Mouse (Mus musculus) limb, embryonic 14.5 days (tissue): ENCODE data around the gene Gapdh. TPM values are rescaled to one million over a fixed set of nuclear protein-coding genes. Genes with fewer than 3 reads are reported as not detected.

Source experiments
- ATAC-seq: fragments of 200-750 bp; cut with Nextera tagmentation; 2 replicates; pipeline ENCODE4 v1.8.0; 2017; ENCODE audit warnings: low read depth, moderate number of reproducible peaks, moderate TSS enrichment; ENCODE audit not compliant: low FRiP score
- DNase-seq: peaks from one replicate; pipeline ENCODE4 v3.0.0-alpha.2; 2015; ENCODE audit warnings: low spot score
- H3K27ac ChIP-seq: fragments of 300-500 bp; sonication (generic); replicated peaks from 2 replicates; pipeline ENCODE4 v1.5.1; 2014; ENCODE audit warnings: low read depth, mild to moderate bottlenecking, low read length, moderate library complexity, mixed read lengths
- H3K27me3 ChIP-seq: fragments of 300-500 bp; sonication (generic); 2 replicates; pipeline ENCODE4 v1.6.1; 2014; ENCODE audit warnings: low read length, mixed read lengths; ENCODE audit not compliant: control insufficient read depth, insufficient read depth
- H3K36me3 ChIP-seq: fragments of 300-500 bp; sonication (generic); 2 replicates; pipeline ENCODE4 v1.6.1; 2014; ENCODE audit warnings: mild to moderate bottlenecking, low read length, moderate library complexity, mixed read lengths; ENCODE audit not compliant: control insufficient read depth, insufficient read depth
- H3K4me1 ChIP-seq: fragments of 300-500 bp; sonication (generic); 2 replicates; pipeline ENCODE4 v1.6.1; 2014; ENCODE audit warnings: antibody characterized with exemption, low read length, mixed read lengths; ENCODE audit not compliant: control insufficient read depth, insufficient read depth
- H3K4me2 ChIP-seq: fragments of 300-500 bp; sonication (generic); replicated peaks from 2 replicates; pipeline ENCODE4 v1.6.1; 2014; ENCODE audit warnings: low read depth, mild to moderate bottlenecking, low read length, moderate library complexity; ENCODE audit not compliant: severe bottlenecking
- H3K4me3 ChIP-seq: fragments of 300-500 bp; sonication (generic); replicated peaks from 2 replicates; pipeline ENCODE4 v1.5.1; 2014; ENCODE audit warnings: low read length
- H3K9ac ChIP-seq: fragments of 300-500 bp; sonication (generic); 2 replicates; pipeline ENCODE4 v1.6.1; 2014; ENCODE audit warnings: mild to moderate bottlenecking, low read depth, low read length, moderate library complexity; ENCODE audit not compliant: severe bottlenecking
- H3K9me3 ChIP-seq: fragments of 300-500 bp; sonication (generic); 2 replicates; pipeline ENCODE4 v1.6.1; 2016; ENCODE audit warnings: low read length; ENCODE audit not compliant: control insufficient read depth
- POLR2A ChIP-seq: fragments of 200-500 bp; IDR thresholded peaks from 2 replicates; pipeline ENCODE4 v1.8.0; 2012; ENCODE audit warnings: inconsistent platforms, mild to moderate bottlenecking, moderate library complexity, borderline replicate concordance; ENCODE audit not compliant: insufficient read depth, insufficient read length; ENCODE audit errors: extremely low read depth
- WGBS: fragments of 180-500 bp; shearing (Covaris S2); extraction: QIAGEN DNeasy Blood & Tissue Kit; methylation state at CpG from one replicate; pipeline ENCODE4 v1.1.7; 2014; 5-methylcytosine and 5-hydroxymethylcytosine counted together
- polyA plus RNA-seq, 2 experiments: library from polyadenylated mRNA; depleted of rRNA in 1 of 2; stranded (reverse) in 1 of 2; unstranded in 1 of 2; fragments of >200 nt; fragmentation: Nextera tagmentation in 1 of 2; extraction: Ambion mirVana in 1 of 2; gene quantifications; 2 replicates each; pipeline versions ENCODE4 v1.2.1 to v1.2.3; 2012 to 2014

Gapdh gene
- polyA plus RNA-seq, 2 experiments, result 1,691 to 3,758 TPM

DNA sequence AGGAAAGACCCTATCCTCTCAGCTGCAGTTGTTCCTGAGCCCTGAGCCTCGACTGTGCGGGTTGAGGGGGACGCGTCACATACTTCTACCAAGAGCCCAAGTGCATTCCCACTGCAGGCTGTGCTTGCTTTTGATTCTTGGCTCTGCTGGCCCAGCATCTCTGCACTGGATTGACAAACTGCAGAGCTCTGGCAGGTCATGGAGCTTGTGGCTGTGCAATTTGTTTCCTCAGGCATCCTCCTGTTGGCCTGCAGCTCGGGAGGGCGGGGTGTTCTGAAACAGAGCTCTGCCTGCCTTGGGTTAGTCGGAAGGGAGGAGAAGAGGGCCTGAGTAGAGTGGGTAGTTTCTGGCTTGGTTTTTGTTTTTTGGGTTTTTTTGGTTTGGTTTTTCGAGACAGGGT is 23.8 kb downstream of the Gapdh start:
- DNase-seq, result no peak
- TF ChIP-seq POLR2A, result no peak

DNA sequence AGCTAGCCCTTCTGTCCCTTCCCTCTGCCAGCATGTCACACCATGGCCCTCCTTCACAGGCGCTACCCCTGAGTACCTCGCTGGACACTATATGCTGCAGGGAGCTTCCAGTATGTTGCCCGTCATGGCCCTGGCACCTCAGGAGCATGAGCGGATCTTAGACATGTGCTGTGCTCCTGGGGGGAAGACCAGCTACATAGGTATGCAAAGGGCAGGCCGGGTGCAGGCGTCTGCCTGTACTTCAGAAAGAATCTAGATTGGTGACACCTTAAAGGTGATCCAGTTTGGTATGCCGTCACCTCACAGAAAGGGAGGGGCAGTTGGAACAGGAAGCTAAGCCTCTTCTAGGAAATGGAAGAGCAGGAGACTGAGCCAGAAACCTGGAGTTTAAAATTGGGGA is 26.5 kb downstream of the Gapdh start:
- no peak for TF ChIP-seq POLR2A
- Histone ChIP-seq H3K36me3 (peaks cover 91% of the 10 kb centered on the region), H3K4me2 (no peak overlapping the region), H3K27me3 (no peaks in the 10 kb centered on the region), H3K27ac (no peak overlapping the region), H3K9me3 (no peaks in the 10 kb centered on the region), H3K9ac (no peak overlapping the region), H3K4me1 (no peaks in the 10 kb centered on the region), H3K4me3 (no peak overlapping the region)
- ATAC-seq (no peak), DNase-seq (no peak)
- 86% methylated on average over 7 of the region's 7 CpGs for WGBS

More for the DNA sequence above, 23.8 kb downstream of the Gapdh start:
- Histone ChIP-seq H3K4me2 (no peak overlapping the region), H3K27me3 (no peaks in the 10 kb centered on the region), H3K9ac (no peak overlapping the region), H3K4me1 (peaks cover 15% of the 10 kb centered on the region), H3K4me3 (no peak overlapping the region), H3K36me3 (peaks cover 65% of the 10 kb centered on the region), H3K9me3 (no peaks in the 10 kb centered on the region), H3K27ac (no peak overlapping the region)
- no peak for ATAC-seq
- WGBS, result 86% methylated on average over 8 of the region's 8 CpGs

GRCm38 (mm10) chr6:125137002-125137671 is 29.1 kb downstream of the Gapdh start:
- Histone ChIP-seq H3K4me3 (no peak overlapping the region), H3K4me2 (no peak overlapping the region), H3K9ac (no peak overlapping the region; the same call in 1 of the 2 replicates), H3K27me3 (no peaks in the 10 kb centered on the region), H3K9me3 (no peaks in the 10 kb centered on the region), H3K27ac (no peak overlapping the region), H3K4me1 (no peaks in the 10 kb centered on the region), H3K36me3 (peaks cover 89% of the 10 kb centered on the region)
- WGBS, result 91% methylated on average over 19 of the region's 19 CpGs
- DNase-seq, result no peak
- no peak for ATAC-seq
- TF ChIP-seq POLR2A, result no peak

- Histone ChIP-seq H3K9ac (peak overlapping the region; percentile 73), H3K27me3 (no peaks in the 10 kb centered on the region), H3K9me3 (no peaks in the 10 kb centered on the region), H3K4me3 (peak overlapping the region; percentile 83), H3K36me3 (peaks cover 72% of the 10 kb centered on the region), H3K27ac (no peak overlapping the region), H3K4me2 (peak overlapping the region; percentile 86), H3K4me1 (no peaks in the 10 kb centered on the region)
- DNase-seq, result no peak
- no peak for ATAC-seq
- WGBS, result 10% methylated on average over 11 of the region's 11 CpGs
- no peak for TF ChIP-seq POLR2A
These were observed 33.8 kb downstream of the Gapdh start for GRCm38 (mm10) chr6:125132470-125132869.

- Histone ChIP-seq H3K4me1 (no peaks in the 10 kb centered on the region), H3K9ac (peak within 1 kb of the TSS; percentile 73), H3K4me3 (peak within 1 kb of the TSS; percentile 83), H3K4me2 (peak within 1 kb of the TSS; percentile 86), H3K27ac (peak within 1 kb of the TSS; percentile 66), H3K27me3 (no peaks in the 10 kb centered on the region), H3K36me3 (peaks cover 72% of the 10 kb centered on the region), H3K9me3 (no peaks in the 10 kb centered on the region)
- WGBS, result 3% methylated on average over 52 of the region's 66 CpGs
- ATAC-seq (peak; percentile 95), DNase-seq (peak; percentile 95)
- 0 out of 2 replicates have a peak, but pooled peaks have one; percentile 69 for TF ChIP-seq POLR2A
These were observed 34.7 kb downstream of the Gapdh start, which contains the start of gene Nop2 for GRCm38 (mm10) chr6:125131302-125132156. Gene Nop2 (plus strand): TSS chr6:125131909.
